Mouse (Mus musculus): ENCODE results near the gene Fcgrt.

DNA sequence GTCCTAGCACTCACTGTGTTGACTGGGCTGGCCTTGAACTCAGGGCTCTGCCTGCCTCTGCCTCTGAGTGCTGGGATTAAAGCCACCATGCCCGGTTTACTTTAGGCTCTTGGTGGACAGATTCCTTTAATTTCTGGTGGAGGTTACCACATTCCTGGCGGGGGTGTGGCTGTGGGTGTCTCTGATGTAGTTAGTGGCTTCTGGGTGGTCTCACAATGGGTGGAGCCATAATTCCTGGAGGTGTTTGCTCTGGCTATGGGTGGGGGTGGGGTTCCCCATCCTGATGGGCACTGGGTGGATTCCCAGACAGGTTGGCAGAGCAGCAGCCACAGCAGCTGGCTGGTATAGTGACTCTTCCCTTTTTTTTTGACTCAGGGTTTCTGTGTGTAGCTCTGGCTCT is 8.3 kb upstream of the Fcgrt start:
- TF ChIP-seq CTCF (IDR thresholded peaks at IDR 0.05; ENCODE audit: extremely low read depth, insufficient read depth, low read length) (no peak), POLR2A (IDR thresholded peaks at IDR 0.05; ENCODE audit: extremely low read depth, insufficient read depth, low read length) (no peak)
